ENCODE assay signal across 41 mouse cellular contexts in genomic region chr5:138020961-138021479, GRCm38 (mm10). TPM values are rescaled to one million over a fixed set of nuclear protein-coding genes. Genes with fewer than 3 reads are reported as not detected.
"Had no signal": no experiment of that assay in that cellular context is flagged by ENCODE, and none has a peak within 500 bp of the region (broad histone marks: within the 10 kb centered on the region; RNA-seq: fewer than 3 reads in every experiment).

TSS of gene Smok3a (plus strand) at chr5:138021261.
TSS of gene Smok3b (plus strand) at chr5:138021429.

RNA-seq across cellular contexts. Expression of gene Smok3a, which starts in this region (rescaled TPM):
- total RNA-seq: heart, postnatal 10 days; heart, postnatal 14 days; heart, postnatal 25 days; heart, postnatal 36 days; heart, postnatal 4 days; hematopoietic stem cell, adult 5-6 weeks; hindbrain, postnatal 0 days; layer of hippocampus, adult 18-20 months; layer of hippocampus, adult 2 months; layer of hippocampus, adult 8-10 months; layer of hippocampus, postnatal 10 days; layer of hippocampus, postnatal 14 days; layer of hippocampus, postnatal 25 days; layer of hippocampus, postnatal 36 days; left cerebral cortex, adult 18-20 months had no signal
- polyA plus RNA-seq: heart, embryonic 10.5 days; heart, embryonic 11.5 days; heart, embryonic 12.5 days; heart, embryonic 13.5 days; heart, embryonic 14.5 days; heart, embryonic 15.5 days; heart, embryonic 16.5 days; heart, postnatal 0 days; hindbrain, embryonic 10.5 days; hindbrain, embryonic 11.5 days; hindbrain, embryonic 12.5 days; hindbrain, embryonic 13.5 days; hindbrain, embryonic 14.5 days; hindbrain, embryonic 15.5 days; hindbrain, embryonic 16.5 days; hindbrain, postnatal 0 days; inflammation-experienced regulatory T-cells, adult 6 months; intestine, embryonic 14.5 days; intestine, embryonic 15.5 days; intestine, embryonic 16.5 days; intestine, postnatal 0 days; kidney, adult 2 months; kidney, embryonic 14.5 days; kidney, embryonic 15.5 days; kidney, embryonic 16.5 days; kidney, postnatal 0 days; large intestine, adult 2 months had no signal

RNA-seq across cellular contexts. Expression of gene Smok3b, which starts in this region (rescaled TPM):
- total RNA-seq: heart, postnatal 10 days; heart, postnatal 14 days; heart, postnatal 25 days; heart, postnatal 36 days; heart, postnatal 4 days; hematopoietic stem cell, adult 5-6 weeks; hindbrain, postnatal 0 days; layer of hippocampus, adult 18-20 months; layer of hippocampus, adult 2 months; layer of hippocampus, adult 8-10 months; layer of hippocampus, postnatal 10 days; layer of hippocampus, postnatal 14 days; layer of hippocampus, postnatal 25 days; layer of hippocampus, postnatal 36 days; left cerebral cortex, adult 18-20 months had no signal
- polyA plus RNA-seq: heart, embryonic 10.5 days; heart, embryonic 11.5 days; heart, embryonic 12.5 days; heart, embryonic 13.5 days; heart, embryonic 14.5 days; heart, embryonic 15.5 days; heart, embryonic 16.5 days; heart, postnatal 0 days; hindbrain, embryonic 10.5 days; hindbrain, embryonic 11.5 days; hindbrain, embryonic 12.5 days; hindbrain, embryonic 13.5 days; hindbrain, embryonic 14.5 days; hindbrain, embryonic 15.5 days; hindbrain, embryonic 16.5 days; hindbrain, postnatal 0 days; inflammation-experienced regulatory T-cells, adult 6 months; intestine, embryonic 14.5 days; intestine, embryonic 15.5 days; intestine, embryonic 16.5 days; intestine, postnatal 0 days; kidney, adult 2 months; kidney, embryonic 14.5 days; kidney, embryonic 15.5 days; kidney, embryonic 16.5 days; kidney, postnatal 0 days; large intestine, adult 2 months had no signal
